Mouse (Mus musculus): ENCODE results near the gene Agap3.

The Agap3 gene

GRCm38 (mm10) chr5:24474723-24475261 is 22.8 kb downstream of the Agap3 start:
- DNase-seq (ENCODE audit: low read depth, low spot score): no peak

DNA sequence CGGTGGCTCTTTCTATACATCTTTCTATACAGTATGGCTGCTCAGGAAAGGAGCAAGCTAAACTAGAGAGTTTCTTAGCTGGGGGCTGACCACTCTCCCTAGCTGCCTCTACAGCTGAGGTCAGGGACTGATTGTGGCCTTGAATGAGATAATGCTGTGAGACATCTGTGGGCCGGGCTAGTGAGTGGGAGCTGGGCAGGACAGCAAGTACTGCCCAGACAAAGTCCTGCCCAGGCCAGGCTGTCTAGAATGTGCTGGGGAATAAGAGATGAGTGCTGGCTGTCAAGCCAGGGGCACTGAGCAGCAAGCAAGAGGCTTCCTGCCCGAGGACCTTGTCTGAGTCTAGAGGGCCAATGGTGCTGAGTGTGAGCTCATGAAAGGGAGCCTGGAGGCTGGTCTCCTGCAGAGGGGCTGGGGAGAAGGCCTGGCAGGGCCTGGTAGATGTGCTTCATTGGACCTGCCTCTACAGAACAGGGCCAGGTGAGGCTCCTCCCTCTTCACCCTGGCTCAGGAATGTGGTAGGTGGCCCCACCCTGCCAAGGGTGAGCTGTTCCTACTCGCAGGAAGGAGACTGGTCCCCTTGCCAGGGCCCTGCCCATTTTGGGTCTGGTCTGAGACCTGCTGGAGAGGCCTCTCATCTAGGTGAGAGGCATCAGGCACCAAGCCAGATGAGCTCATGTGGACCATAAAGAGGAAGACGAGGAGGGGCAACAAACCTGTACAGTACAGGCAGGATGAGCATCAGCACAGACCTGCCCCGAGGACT is 23.7 kb downstream of the Agap3 start:
- no peak for DNase-seq (ENCODE audit: low read depth, low spot score)

GRCm38 (mm10) chr5:24477909-24478308 is 25.9 kb downstream of the Agap3 start:
- DNase-seq (ENCODE audit: low read depth, low spot score): no peak

- DNase-seq (ENCODE audit: low read depth, low spot score): no peak
These were observed 29.7 kb downstream of the Agap3 start for GRCm38 (mm10) chr5:24481647-24482046.

DNA sequence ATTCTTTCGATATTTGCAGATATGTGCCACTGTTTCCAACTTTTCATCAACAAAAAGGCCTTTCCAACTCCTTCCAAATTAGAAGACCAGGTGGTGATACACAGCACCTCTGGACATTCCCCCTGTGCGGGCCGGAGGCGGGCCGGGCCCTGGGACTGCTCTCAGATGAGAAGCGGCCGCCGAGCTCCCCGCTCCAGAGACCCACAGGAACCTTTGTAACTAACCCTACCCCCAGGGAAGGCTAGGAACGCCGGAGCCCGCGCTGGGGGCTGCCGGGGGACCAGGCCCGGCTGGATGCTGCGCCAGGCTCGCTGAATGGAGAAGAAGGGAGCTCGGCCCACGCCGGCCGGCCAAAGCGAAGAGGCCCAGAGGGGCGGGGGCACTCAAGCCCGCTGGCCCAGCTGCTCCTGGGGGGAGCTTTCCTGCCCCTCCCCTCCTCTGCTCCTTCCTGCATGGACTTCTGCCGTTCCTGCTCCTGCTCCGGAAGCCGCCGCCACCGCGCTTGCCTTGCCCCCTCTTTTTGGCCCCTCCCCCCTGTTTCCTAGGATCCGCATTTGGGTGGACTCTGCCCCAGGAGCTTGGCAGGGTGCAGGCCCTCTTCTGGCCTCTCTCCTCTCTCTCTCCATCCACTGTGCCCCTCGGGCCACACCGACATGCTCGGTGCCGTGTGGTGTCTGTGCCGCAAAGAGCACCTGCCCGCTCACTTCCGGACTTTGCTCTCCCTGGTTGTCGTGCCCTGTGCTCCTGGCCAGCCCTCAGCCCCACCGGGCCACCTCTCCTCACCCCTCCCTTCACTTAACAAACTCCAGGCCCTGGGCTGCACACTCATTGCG is 30.5 kb downstream of the Agap3 start:
- DNase-seq (ENCODE audit: low read depth, low spot score): no peak

DNA sequence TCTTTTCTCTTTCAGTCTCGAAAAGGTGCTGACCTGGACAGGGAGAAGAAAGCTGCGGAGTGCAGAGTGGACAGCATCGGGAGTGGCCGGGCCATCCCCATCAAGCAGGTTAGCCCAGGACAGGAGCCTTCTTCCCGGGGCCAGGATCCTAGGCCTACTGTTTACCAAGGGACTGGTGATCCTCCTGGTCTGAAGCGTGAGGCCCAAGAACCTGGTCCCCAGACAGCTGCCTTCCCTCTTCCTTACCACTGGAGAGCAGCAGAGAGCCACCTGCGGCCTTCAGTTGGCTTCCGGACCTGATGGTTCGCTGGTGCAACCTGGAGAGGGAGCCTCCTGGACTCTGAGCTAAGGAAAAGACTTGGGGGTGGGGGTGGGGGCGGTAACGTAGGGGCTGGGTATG is 31.3 kb downstream of the Agap3 start:
- DNase-seq (ENCODE audit: low read depth, low spot score): no peak

- DNase-seq (ENCODE audit: low read depth, low spot score): no peak
These were observed 33.0 kb downstream of the Agap3 start for GRCm38 (mm10) chr5:24484963-24485362.

DNA sequence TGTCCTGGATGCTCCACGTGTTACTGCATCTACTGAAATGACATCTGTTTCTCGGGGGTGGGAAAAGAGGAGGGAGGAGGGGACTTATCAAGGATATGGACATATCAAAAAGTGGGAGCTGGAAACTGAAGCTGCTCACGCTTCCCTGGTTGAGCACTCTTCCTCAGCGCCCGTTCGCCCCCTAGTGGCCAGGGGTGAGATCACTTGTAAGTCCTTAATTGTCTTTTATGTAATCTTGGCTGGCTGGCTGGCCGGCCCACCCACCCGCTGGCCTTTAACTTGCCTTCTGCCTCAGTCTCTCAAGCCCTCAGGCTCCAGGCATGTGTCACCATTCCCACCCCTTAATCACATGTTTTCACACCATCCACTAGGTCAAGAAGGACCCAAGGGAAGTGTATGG is 34.1 kb downstream of the Agap3 start:
- peak; percentile 59 for DNase-seq (ENCODE audit: low read depth, low spot score)

DNA sequence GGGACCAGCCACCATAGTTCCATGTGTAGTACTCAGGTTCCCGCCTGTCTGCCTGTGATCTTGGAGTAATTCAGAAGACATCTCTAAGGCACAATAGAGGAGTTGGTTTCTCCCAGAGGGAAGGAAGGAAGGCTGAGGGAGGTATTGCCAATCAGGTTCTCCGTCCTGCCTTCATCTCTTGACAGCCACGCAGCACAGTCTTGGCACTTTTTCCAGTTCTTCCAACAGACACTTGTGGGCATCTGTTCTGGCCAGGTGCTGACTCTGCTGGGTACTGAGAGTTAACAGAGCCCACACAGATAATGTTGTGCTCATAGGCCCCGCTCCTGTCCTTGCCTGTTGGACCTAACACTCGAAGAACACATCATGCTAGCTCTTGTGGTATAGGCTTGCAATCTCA is 34.8 kb downstream of the Agap3 start:
- DNase-seq (ENCODE audit: low read depth, low spot score): no peak

GRCm38 (mm10) chr5:24490413-24490920 is 38.5 kb downstream of the Agap3 start:
- DNase-seq (ENCODE audit: low read depth, low spot score): no peak

DNA sequence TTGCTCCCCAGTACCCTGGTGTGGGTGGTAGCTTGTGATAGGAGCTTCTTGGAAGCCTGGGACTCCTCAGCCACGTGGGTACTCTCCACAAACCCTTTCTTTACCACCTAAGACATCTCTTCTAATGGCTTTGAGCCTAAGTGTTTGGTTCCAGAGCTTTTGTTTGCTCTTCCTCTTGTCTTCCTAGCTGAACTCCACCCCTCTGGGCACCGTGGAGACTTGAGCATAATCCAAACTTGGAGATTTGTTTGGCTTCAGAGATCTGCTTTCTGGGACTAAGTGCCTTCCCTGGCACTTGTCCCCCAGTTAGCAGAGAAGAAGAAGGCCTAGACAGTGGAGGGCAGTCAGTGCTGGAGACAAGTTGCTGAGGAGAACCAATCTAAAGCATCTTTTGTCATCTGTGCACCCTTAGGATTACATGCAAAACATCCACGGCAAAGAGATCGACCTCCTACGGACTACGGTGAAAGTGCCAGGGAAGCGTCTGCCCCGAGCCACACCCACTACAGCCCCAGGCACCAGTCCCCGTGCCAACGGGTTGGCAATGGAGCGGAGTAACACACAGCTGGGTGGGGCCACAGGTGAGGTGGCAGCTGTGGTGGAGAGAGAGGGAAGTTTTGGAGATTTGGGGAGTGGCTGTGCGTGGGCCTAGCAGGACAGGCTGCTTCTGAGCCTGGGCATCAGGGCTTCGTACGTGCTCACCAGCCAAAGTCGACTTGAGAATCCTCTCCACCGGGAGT is 40.7 kb downstream of the Agap3 start:
- DNase-seq (ENCODE audit: low read depth, low spot score): no peak

DNA sequence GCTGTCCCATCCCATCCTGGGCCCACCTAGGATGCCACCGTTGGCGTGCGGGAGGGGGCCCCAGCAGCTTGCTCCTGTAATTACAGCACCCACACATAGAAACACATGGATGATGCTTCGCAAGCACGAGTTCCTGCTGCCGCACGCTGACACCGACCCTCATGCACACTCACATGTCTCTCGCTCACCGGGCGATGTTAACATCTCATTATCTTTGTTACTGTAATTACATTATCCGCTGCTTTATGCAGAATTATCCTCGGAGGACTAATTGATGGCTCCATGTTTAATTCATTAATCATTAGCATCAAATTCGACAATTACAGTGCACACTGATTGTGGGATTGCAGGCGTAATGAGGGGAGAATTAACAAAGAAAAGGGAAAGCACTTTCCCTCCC is 43.0 kb downstream of the Agap3 start:
- DNase-seq (ENCODE audit: low read depth, low spot score): no peak

GRCm38 (mm10) chr5:24496756-24497155 is 44.8 kb downstream of the Agap3 start:
- DNase-seq (ENCODE audit: low read depth, low spot score): no peak

- DNase-seq (ENCODE audit: low read depth, low spot score): no peak
These were observed 45.5 kb downstream of the Agap3 start for GRCm38 (mm10) chr5:24497526-24497925.

- DNase-seq (ENCODE audit: low read depth, low spot score): no peak
These were observed 47.1 kb downstream of the Agap3 start for GRCm38 (mm10) chr5:24499113-24499512.

GRCm38 (mm10) chr5:24500851-24501250 is 48.9 kb downstream of the Agap3 start:
- no peak for DNase-seq (ENCODE audit: low read depth, low spot score)

DNA sequence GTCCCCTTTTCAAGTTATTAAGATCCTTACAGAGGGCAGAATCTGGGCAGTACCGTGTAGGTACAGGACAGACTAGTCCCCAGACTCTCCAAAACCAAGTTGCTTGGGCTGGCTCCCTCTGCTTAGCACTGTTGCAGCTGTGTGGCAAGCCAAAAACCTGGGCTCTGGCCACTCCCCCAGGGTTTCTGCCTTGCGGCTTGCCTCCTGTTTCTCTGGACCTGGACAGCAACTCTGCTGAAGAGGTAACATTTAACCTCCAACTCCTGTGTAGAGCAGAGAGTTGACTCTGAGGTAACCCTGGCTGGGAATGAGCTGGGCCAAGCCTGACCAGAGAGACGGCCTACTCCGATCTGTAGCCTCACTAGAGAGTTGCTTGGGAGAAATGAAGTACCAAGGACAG is 50.8 kb downstream of the Agap3 start:
- no peak for DNase-seq (ENCODE audit: low read depth, low spot score)

DNA sequence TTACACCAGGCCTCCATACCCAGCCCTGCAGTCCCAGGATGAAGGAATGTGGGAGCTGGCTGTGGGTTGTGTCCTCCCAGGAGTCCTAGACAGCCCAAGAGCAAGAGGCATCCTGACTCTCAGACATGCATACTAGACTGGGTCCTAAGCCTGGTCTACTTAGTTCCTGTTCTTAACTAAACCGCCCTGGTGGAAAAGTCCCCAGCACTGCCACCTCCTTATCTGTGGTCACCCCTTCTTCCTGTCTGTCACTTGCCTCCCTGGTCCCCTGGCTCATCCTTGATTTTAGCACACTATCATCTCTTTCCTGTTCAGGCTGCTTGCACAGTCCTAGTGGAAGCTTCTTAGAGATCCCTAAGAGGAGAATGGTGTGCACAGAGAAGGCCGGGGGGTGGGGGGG is 53.5 kb downstream of the Agap3 start:
- no peak for DNase-seq (ENCODE audit: low read depth, low spot score)

- no peak for DNase-seq (ENCODE audit: low read depth, low spot score)
These were observed 56.4 kb downstream of the Agap3 start for GRCm38 (mm10) chr5:24508406-24508805.

- DNase-seq (ENCODE audit: low read depth, low spot score): no peak
These were observed 58.7 kb downstream of the Agap3 start for GRCm38 (mm10) chr5:24510635-24511034.

- no peak for DNase-seq (ENCODE audit: low read depth, low spot score)
These were observed 60.3 kb downstream of the Agap3 start for GRCm38 (mm10) chr5:24512271-24512670.

GRCm38 (mm10) chr5:24521366-24521765 is 69.4 kb downstream of the Agap3 start:
- DNase-seq (ENCODE audit: low read depth, low spot score): no peak

Measured in brain, embryonic 18.5 days (tissue).